Mouse (Mus musculus) midbrain, embryonic 12.5 days (tissue): ENCODE measurements around the gene Klra17. TPM values are rescaled to one million over a fixed set of nuclear protein-coding genes. Genes with fewer than 3 reads are reported as not detected.
"Not testable (repeated sequence)": the region's sequence is repeated elsewhere in the genome, so short reads cannot be mapped to it uniquely, and the experiment has no call there.

ENCODE experiments used
- ATAC-seq: fragments of 200-750 bp; cut with Nextera tagmentation; 2 replicates; pipeline ENCODE4 v1.8.0; 2017; ENCODE audit warnings: low read depth, moderate TSS enrichment, moderate library complexity; ENCODE audit not compliant: low FRiP score
- H3K27ac ChIP-seq: fragments of 300-500 bp; sonication (generic); replicated peaks from 2 replicates; pipeline ENCODE4 v1.5.1; 2016; ENCODE audit warnings: mild to moderate bottlenecking
- H3K27me3 ChIP-seq: fragments of 300-500 bp; sonication (generic); 2 replicates; pipeline ENCODE4 v1.6.1; 2016; ENCODE audit warnings: mild to moderate bottlenecking
- H3K36me3 ChIP-seq: fragments of 300-500 bp; sonication (generic); 2 replicates; pipeline ENCODE4 v1.6.1; 2016
- H3K4me1 ChIP-seq: fragments of 300-500 bp; sonication (generic); 2 replicates; pipeline ENCODE4 v1.6.1; 2016
- H3K4me2 ChIP-seq: fragments of 300-500 bp; sonication (generic); replicated peaks from 2 replicates; pipeline ENCODE4 v1.6.1; 2016; ENCODE audit warnings: mild to moderate bottlenecking, moderate library complexity
- H3K4me3 ChIP-seq: fragments of 300-500 bp; sonication (generic); 2 replicates; pipeline ENCODE4 v1.5.1; 2016; ENCODE audit warnings: mild to moderate bottlenecking
- H3K9ac ChIP-seq: fragments of 300-500 bp; sonication (generic); replicated peaks from 2 replicates; pipeline ENCODE4 v1.6.1; 2016; ENCODE audit warnings: mild to moderate bottlenecking, moderate library complexity
- H3K9me3 ChIP-seq: fragments of 300-500 bp; sonication (generic); 2 replicates; pipeline ENCODE4 v1.6.1; 2016; ENCODE audit warnings: mild to moderate bottlenecking
- WGBS: fragments of 180-500 bp; shearing (Covaris S2); methylation state at CpG from one replicate; pipeline ENCODE4 v1.1.7; 2016; 5-methylcytosine and 5-hydroxymethylcytosine counted together
- polyA plus RNA-seq: library from polyadenylated mRNA; unstranded; fragments of >200 nt; fragmentation: Nextera tagmentation; extraction: Ambion mirVana; gene quantifications from 2 replicates; pipeline ENCODE4 v1.2.1, GENCODE M21; 2016

The Klra17 gene
- not detected in 2 replicates for polyA plus RNA-seq

DNA sequence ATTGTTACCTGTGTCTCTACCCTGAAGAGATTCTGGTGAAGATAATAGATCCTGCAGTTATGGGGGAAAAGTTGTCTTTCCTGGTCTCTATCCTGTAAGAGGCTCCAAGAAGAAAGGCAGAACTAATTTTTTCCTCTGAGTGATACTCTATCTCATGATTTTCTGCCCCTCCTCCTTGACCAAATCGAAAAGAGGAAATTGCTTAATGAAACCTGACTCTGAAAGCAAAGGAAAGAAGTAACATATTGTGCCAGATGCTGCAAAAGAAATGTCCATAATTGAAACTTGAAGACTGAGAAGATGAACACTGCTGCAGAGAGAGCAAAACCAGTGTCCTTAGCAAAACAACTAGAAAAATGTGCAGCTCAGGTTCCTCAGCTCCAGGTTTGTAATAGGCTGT, at the start of gene Klra17:
Gene Klra17, minus strand, starts transcription at position 124 of the 400 bp plus-strand sequence.
- Histone ChIP-seq H3K27me3 (no peaks in the 10 kb centered on the region), H3K9ac (no peak within 1 kb of the TSS), H3K4me2 (no peak within 1 kb of the TSS), H3K9me3 (peaks cover 7% of the 10 kb centered on the region; the same call in 1 of the 2 replicates), H3K4me1 (no peaks in the 10 kb centered on the region), H3K36me3 (no peaks in the 10 kb centered on the region), H3K4me3 (no peak within 1 kb of the TSS), H3K27ac (no peak within 1 kb of the TSS)
- no peak for ATAC-seq
- 48% methylated on average over 1 of the region's 1 CpGs for WGBS

DNA sequence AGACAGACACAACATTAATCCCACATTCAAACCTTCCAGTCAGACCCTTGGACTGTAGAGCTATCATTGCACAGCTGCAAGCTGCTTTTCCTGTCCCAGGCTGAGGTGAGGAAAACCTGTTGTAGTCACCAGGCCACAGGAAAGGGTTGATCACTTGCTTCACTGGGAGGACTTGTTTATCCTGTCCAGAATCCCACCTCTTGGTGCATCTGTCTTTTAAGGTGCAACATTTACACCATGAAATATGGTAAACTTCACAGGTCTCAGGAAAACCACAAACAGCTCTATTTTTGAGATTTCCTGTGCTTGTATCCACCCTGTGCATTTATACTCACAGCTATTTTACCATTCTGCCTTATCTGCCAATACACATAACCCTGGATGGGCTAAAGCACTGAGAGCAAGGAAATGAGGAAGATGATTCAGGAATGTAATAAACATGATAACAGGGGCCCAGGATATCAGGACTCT, 41.0 kb upstream of the Klra17 start, which contains the start of gene Klra5:
Gene Klra5, minus strand, starts transcription at position 175 of the 471 bp plus-strand sequence.
- H3K4me1 ChIP-seq, ATAC-seq, H3K36me3 ChIP-seq, H3K4me3 ChIP-seq, H3K9ac ChIP-seq, H3K27me3 ChIP-seq, H3K4me2 ChIP-seq, H3K27ac ChIP-seq: not testable (repeated sequence)
- H3K9me3 ChIP-seq, result peaks cover 25% of the 10 kb centered on the region; the same call in 1 of the 2 replicates

DNA sequence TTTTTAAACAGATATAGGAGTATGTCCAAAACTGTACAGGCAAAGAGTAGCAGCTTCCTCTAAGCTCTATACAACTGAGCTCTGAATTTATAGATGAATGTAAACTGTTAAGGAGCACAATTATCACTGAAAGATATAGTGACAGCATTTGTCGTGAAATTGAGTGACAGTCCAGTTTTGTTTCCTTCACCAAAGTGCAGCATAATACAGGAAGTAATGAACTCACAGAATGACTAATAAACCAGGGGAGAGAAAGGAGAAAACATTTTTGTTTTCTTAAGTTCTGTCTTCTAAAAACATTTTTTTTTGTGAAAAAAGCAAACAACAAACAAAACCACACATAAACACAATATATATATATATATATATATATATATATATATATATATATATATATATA, 40.5 kb upstream of the Klra17 start:
- no peaks in the 10 kb centered on the region for H3K4me1 ChIP-seq
- WGBS, result 89% methylated on average over 1 of the region's 1 CpGs

DNA sequence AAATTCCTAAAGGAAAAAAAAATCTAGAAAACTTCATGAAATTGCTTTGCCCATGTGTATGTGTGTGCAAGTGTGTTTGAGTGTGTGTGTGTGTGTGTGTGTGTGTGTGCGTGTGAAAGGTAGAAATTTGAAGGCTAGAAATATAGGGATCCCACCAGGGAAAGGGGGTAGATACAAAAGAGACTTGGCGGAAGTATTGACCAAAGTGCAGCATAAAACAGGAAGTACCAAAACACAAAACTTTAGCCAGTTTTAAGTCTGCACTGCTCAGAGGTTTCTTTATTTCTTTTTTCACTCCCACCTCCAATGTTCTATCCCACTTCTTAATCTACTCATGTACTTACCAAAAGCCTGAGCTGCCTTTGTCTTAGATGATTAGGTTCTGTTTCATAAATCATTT, 6.1 kb upstream of the Klra17 start:
- ATAC-seq, result no peak
- Histone ChIP-seq H3K27ac (no peak overlapping the region), H3K4me2 (no peak overlapping the region), H3K4me1 (no peaks in the 10 kb centered on the region), H3K4me3 (no peak overlapping the region), H3K9ac (no peak overlapping the region), H3K36me3 (no peaks in the 10 kb centered on the region), H3K27me3 (no peaks in the 10 kb centered on the region), H3K9me3 (peaks cover 20% of the 10 kb centered on the region)
- 84% methylated on average over 2 of the region's 2 CpGs for WGBS

More for the DNA sequence above, 40.5 kb upstream of the Klra17 start:
- H3K4me2 ChIP-seq, result no peak overlapping the region
- H3K9me3 ChIP-seq, result peaks cover 25% of the 10 kb centered on the region; the same call in 1 of the 2 replicates
- ATAC-seq, result no peak
- no peak overlapping the region for H3K9ac ChIP-seq
- H3K4me3 ChIP-seq, result no peak overlapping the region
- no peak overlapping the region for H3K27ac ChIP-seq
- no peaks in the 10 kb centered on the region for H3K36me3 ChIP-seq
- no peaks in the 10 kb centered on the region for H3K27me3 ChIP-seq

DNA sequence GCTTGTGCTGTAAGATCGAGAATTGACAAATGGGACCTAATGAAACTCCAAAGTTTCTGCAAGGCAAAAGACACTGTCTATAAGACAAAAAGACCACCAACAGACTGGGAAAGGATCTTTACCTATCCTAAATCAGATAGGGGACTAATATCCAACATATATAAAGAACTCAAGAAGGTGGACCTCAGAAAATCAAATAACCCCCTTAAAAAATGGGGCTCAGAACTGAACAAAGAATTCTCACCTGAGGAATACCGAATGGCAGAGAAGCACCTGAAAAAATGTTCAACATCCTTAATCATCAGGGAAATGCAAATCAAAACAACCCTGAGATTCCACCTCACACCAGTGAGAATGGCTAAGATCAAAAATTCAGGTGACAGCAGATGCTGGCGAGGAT, 14.1 kb downstream of the Klra17 start, which contains the start of gene Gm17631:
Gene Gm17631, plus strand, starts transcription at position 301 of the 400 bp plus-strand sequence.
- not testable (repeated sequence) for H3K36me3 ChIP-seq, ATAC-seq
- no CpG with 5 or more reads among the region's 3 CpGs for WGBS

DNA sequence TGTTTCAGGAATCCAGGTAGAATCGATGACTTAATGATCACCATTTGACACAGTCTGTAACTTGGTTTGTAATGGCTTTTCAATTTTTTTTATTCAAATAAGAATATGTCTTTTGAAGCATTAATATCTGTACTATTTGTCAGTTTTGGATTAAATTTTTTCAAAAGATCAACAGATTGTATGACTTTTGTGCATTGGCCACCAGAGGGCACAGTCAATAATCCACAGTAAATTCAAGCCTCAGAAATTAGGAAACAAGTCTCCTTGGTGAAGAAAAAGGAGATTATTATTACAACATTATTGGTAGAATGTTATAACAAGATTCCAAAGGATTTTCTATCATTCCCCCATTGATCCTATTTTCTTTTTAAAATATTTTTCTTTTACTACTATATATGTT, 50.9 kb downstream of the Klra17 start:
- Histone ChIP-seq H3K36me3 (no peaks in the 10 kb centered on the region), H3K4me3 (no peak overlapping the region), H3K9me3 (peaks cover 32% of the 10 kb centered on the region; the same call in 1 of the 2 replicates), H3K27ac (no peak overlapping the region), H3K27me3 (no peaks in the 10 kb centered on the region), H3K4me2 (no peak overlapping the region), H3K9ac (no peak overlapping the region), H3K4me1 (no peaks in the 10 kb centered on the region)
- 93% methylated on average over 1 of the region's 1 CpGs for WGBS
- ATAC-seq, result no peak

More for the DNA sequence above, 14.1 kb downstream of the Klra17 start, which contains the start of gene Gm17631:
- H3K9me3 ChIP-seq, H3K9ac ChIP-seq, H3K4me2 ChIP-seq, H3K27me3 ChIP-seq, H3K27ac ChIP-seq, H3K4me1 ChIP-seq, H3K4me3 ChIP-seq: not testable (repeated sequence)

DNA sequence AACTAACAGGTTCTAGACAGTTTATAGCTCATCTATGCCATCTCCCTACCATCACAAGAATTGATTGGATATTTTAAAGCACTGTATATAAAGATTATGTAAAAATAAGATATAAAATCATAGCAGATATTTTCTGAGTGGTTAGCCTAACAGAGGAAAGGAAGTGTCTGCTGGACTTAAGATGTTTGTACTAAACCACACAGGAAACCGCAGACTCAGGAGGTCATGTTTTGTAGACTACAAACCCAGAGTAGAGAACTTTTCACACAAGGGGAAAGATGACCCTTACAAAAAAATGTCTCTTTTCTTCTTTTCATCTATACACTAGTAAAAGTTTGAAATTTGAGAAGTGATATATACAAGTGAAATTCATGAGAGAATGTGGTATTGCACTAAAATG, 52.5 kb downstream of the Klra17 start:
- Histone ChIP-seq H3K4me1 (no peaks in the 10 kb centered on the region), H3K27me3 (no peaks in the 10 kb centered on the region), H3K36me3 (no peaks in the 10 kb centered on the region), H3K9me3 (peaks cover 36% of the 10 kb centered on the region; the same call in 1 of the 2 replicates), H3K9ac (no peak overlapping the region), H3K4me2 (no peak overlapping the region), H3K4me3 (no peak overlapping the region), H3K27ac (no peak overlapping the region)
- 87% methylated on average over 1 of the region's 1 CpGs for WGBS
- ATAC-seq, result no peak

DNA sequence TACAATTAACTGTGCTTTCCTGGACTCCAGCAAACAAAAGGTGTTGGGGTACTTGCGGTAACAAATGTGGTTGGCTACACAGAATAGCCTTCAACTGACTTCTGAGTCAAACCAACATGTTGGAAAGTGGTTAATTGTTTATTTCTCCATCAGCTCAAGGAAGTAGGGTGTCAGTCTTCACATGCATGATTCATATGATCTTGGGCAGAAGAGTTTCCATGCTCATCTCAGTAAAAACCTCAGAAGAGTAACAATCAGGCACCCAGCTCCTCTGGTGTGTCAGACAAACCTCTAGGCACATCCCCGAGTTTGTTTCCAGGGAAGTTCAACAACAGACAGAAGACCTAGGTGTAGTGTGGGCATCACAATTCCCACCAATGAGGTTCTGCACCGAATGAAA, 58.7 kb downstream of the Klra17 start:
- H3K27ac ChIP-seq, result no peak overlapping the region
- ATAC-seq, result no peak
- no peak overlapping the region for H3K4me3 ChIP-seq
- H3K9ac ChIP-seq, result no peak overlapping the region
- no peaks in the 10 kb centered on the region for H3K4me1 ChIP-seq
- 70% methylated on average over 3 of the region's 3 CpGs for WGBS
- peaks cover 25% of the 10 kb centered on the region; the same call in 1 of the 2 replicates for H3K9me3 ChIP-seq
- H3K36me3 ChIP-seq, result no peaks in the 10 kb centered on the region
- H3K4me2 ChIP-seq, result no peak overlapping the region
- no peaks in the 10 kb centered on the region for H3K27me3 ChIP-seq

DNA sequence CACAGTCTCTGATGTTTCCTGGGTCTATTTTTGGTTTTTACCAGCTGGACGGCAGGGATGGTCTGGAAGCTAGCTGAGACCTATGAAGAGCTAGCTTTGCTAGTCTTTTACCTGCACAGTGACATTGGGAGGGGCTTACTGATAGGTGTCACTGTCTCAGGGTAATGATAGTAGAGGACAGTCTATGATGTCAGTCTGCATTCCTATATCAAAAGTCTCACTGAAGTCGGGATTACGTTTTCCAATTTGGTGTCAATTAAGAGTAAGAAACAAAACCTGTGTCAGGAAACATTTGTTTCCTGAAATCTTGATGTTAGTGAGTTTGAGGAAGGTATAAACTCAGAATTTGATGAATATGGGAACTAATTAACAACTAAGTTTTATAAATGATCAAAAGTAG, 92.3 kb downstream of the Klra17 start, which contains the start of gene Gm156:
Gene Gm156, minus strand, starts transcription at position 101 of the 400 bp plus-strand sequence.
- ATAC-seq, H3K36me3 ChIP-seq, H3K27ac ChIP-seq, H3K4me2 ChIP-seq, H3K4me3 ChIP-seq, H3K4me1 ChIP-seq, H3K9me3 ChIP-seq, H3K27me3 ChIP-seq, H3K9ac ChIP-seq: not testable (repeated sequence)
- WGBS, result 94% methylated on average over 3 of the region's 3 CpGs

Other genes with a start within 250 kb of the Klra17 start
- not detected in 2 replicates for gene Klrc3, start 233.3 kb downstream of the Klra17 start, polyA plus RNA-seq
- not detected in 2 replicates for gene Klrc2, start 216.0 kb downstream of the Klra17 start, polyA plus RNA-seq
- gene Klrc1, start 197.7 kb downstream of the Klra17 start, polyA plus RNA-seq, result not detected in 2 replicates
- gene Klri1, start 159.5 kb downstream of the Klra17 start, polyA plus RNA-seq, result not detected in 2 replicates
- gene Klri2, start 136.2 kb downstream of the Klra17 start, polyA plus RNA-seq, result not detected in 2 replicates
- gene Gm156, start 92.4 kb downstream of the Klra17 start, polyA plus RNA-seq, result not detected in 2 replicates
- not detected in 2 replicates for gene Gm17631, start 14.0 kb downstream of the Klra17 start, polyA plus RNA-seq
- gene Klra5, start 41.0 kb upstream of the Klra17 start, polyA plus RNA-seq, result not detected in 2 replicates
- not detected in 2 replicates for gene Klra6, start 150.3 kb upstream of the Klra17 start, polyA plus RNA-seq
- gene Klra4, start 190.6 kb upstream of the Klra17 start, polyA plus RNA-seq, result not detected in 2 replicates